Mouse (Mus musculus): ENCODE data around the gene Il7r. TPM values are rescaled to one million over a fixed set of nuclear protein-coding genes. Genes with fewer than 3 reads are reported as not detected.

Gene Il7r
- polyA plus RNA-seq, 1 experiment from 2014 or later: not detected

GRCm38 (mm10) chr15:9464039-9464438 is 65.9 kb downstream of the Il7r start:
- H3K9ac ChIP-seq: no peak overlapping the region
- H3K27ac ChIP-seq: no peak overlapping the region

GRCm38 (mm10) chr15:9463521-9464027 is 66.4 kb downstream of the Il7r start:
- Histone ChIP-seq H3K4me2 (replicated peaks) (no peak overlapping the region), H3K4me1 (no peaks in the 10 kb centered on the region), H3K9ac (no peak overlapping the region), H3K9me3 (no peaks in the 10 kb centered on the region), H3K27ac (no peak overlapping the region), H3K4me3 (no peak overlapping the region), H3K27me3 (replicated peaks) (no peaks in the 10 kb centered on the region), H3K36me3 (no peaks in the 10 kb centered on the region)
- no peak for ATAC-seq (ENCODE audit: low FRiP score, low read depth)
- 75% methylated on average over 7 of the region's 7 CpGs for WGBS

More at GRCm38 (mm10) chr15:9464039-9464438, 65.9 kb downstream of the Il7r start:
- no peaks in the 10 kb centered on the region for H3K4me1 ChIP-seq
- no peak for ATAC-seq (ENCODE audit: low FRiP score, low read depth)
- no peaks in the 10 kb centered on the region for H3K9me3 ChIP-seq
- WGBS: 41% methylated on average over 1 of the region's 1 CpGs
- H3K4me2 ChIP-seq (replicated peaks): no peak overlapping the region
- H3K4me3 ChIP-seq: no peak overlapping the region
- H3K27me3 ChIP-seq (replicated peaks): no peaks in the 10 kb centered on the region
- no peaks in the 10 kb centered on the region for H3K36me3 ChIP-seq

Other genes with a start within 250 kb of the Il7r start
- gene Ugt3a2, start 194.6 kb downstream of the Il7r start, polyA plus RNA-seq (2016; fragmentation: Nextera tagmentation; extraction: Ambion mirVana): not detected in 2 replicates
- gene Capsl, start 94.1 kb downstream of the Il7r start, polyA plus RNA-seq (2016; fragmentation: Nextera tagmentation; extraction: Ambion mirVana): 1.1 and 1.4 TPM in 2 replicates
- gene Spef2, start 218.7 kb upstream of the Il7r start, polyA plus RNA-seq (2016; fragmentation: Nextera tagmentation; extraction: Ambion mirVana): 0.30 and 0.50 TPM in 2 replicates